Mouse (Mus musculus) gastrocnemius, postnatal 4 days (tissue): ENCODE measurements at regions not wholly inside any gene's neighbourhood (a gene's known extent, or its start where the extent isn't known, plus 50 kb on each side); places are given as distances from the start of the nearest gene placed in this dataset.
"Not testable (repeated sequence)": the region's sequence is repeated elsewhere in the genome, so short reads cannot be mapped to it uniquely, and the experiment has no call there.

Source experiments
- DNase-seq, 2 experiments: peaks; one replicate each; pipeline ENCODE4 v3.0.0; 2021 to 2022; ENCODE audit warnings: low spot score in 2 of 2, mixed read lengths in 2 of 2

GRCm38 (mm10) chr13:74563483-74564330, 69.9 kb upstream of the Zfp825 start:
- DNase-seq, result peak; percentile 58 to 75

GRCm38 (mm10) chr13:74564331-74564727, 70.5 kb upstream of the Zfp825 start:
- not testable (repeated sequence) for DNase-seq

GRCm38 (mm10) chr13:74569967-74570366, 69.4 kb upstream of the Erap1 start:
- DNase-seq, result not testable (repeated sequence)
